Mouse (Mus musculus): ENCODE data around the gene Amn. TPM values are rescaled to one million over a fixed set of nuclear protein-coding genes. Genes with fewer than 3 reads are reported as not detected.

Gene Amn
- polyA plus RNA-seq, 1 experiment from 2014 or later, result 123 TPM

DNA sequence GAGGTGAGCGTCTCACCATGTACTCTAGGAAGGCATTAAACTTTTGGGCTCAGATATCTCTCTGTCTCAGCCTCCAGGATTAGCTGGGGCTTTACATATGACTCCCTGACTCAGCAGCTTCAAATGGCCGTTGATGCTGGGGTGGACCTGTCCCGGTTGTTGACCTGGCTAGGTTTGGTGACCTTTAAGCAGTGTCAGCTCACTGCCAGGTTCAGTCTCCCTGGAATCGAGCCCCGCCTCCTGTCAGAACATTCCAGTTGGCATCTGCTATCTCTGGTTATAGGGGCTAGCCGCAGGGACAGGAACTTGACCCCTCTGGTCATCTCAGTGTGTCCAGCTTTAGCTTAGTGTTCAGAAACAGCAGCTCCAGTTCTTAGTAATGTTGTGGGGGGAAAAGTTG is 5.5 kb downstream of the Amn start:
- no peak for TF ChIP-seq CTCF (IDR thresholded peaks at IDR 0.05; ENCODE audit: low read depth)
- Histone ChIP-seq H3K4me2 (ENCODE audit: low read length) (no peak overlapping the region), H3K27ac (no peak overlapping the region), H3K27me3 (ENCODE audit: insufficient read depth, low read length) (peaks cover 39% of the 10 kb centered on the region), H3K4me3 (replicated peaks; ENCODE audit: low read depth, low read length) (no peak overlapping the region), H3K4me1 (replicated peaks; ENCODE audit: insufficient read depth, low read length) (peaks cover 13% of the 10 kb centered on the region), H3K9me3 (replicated peaks; ENCODE audit: low read length) (no peaks in the 10 kb centered on the region), H3K9ac (ENCODE audit: low read depth, low read length) (no peak overlapping the region), H3K36me3 (ENCODE audit: insufficient read depth, low read length) (no peaks in the 10 kb centered on the region)
- DNase-seq (ENCODE audit: low spot score) (no peak), ATAC-seq (replicated peaks; ENCODE audit: low FRiP score, low read depth) (no peak)
- WGBS, result 48% methylated on average over 6 of the region's 6 CpGs

DNA sequence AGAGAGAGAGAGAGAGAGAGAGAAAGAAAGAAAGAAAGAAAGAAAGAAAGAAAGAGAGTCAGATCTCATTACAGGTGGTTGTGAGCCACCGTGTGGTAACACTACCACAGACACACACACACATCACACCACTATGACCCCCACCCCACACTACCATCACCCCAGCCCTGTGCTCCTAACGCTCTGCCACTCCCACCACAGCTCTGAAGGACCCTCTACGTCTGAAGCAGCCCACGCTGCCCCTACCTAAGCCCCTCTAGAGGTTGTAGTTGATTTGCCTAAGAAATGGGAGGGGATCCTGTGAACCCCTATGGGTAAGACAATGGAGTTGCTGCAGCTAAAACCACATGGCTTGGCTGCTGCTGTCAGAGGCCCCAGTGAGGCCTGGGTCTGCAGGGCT is 12.7 kb downstream of the Amn start:
- ATAC-seq (replicated peaks; ENCODE audit: low FRiP score, low read depth), result no peak
- H3K4me2 ChIP-seq (ENCODE audit: low read length), result no peak overlapping the region
- WGBS, result 89% methylated on average over 4 of the region's 4 CpGs

GRCm38 (mm10) chr12:111284532-111284931 is 13.6 kb downstream of the Amn start:
- Histone ChIP-seq H3K9me3 (replicated peaks; ENCODE audit: low read length) (no peaks in the 10 kb centered on the region), H3K4me1 (replicated peaks; ENCODE audit: insufficient read depth, low read length) (peaks cover 13% of the 10 kb centered on the region), H3K4me3 (replicated peaks; ENCODE audit: low read depth, low read length) (0 out of 2 replicates have a peak overlapping the region, but pooled peaks have one; percentile 7), H3K9ac (ENCODE audit: low read depth, low read length) (0 out of 2 replicates have a peak overlapping the region, but pooled peaks have one; percentile 18), H3K4me2 (ENCODE audit: low read length) (peak overlapping the region; percentile 44), H3K27me3 (ENCODE audit: insufficient read depth, low read length) (no peaks in the 10 kb centered on the region), H3K27ac (no peak overlapping the region), H3K36me3 (ENCODE audit: insufficient read depth, low read length) (no peaks in the 10 kb centered on the region)
- peak; percentile 58 for DNase-seq (ENCODE audit: low spot score)
- TF ChIP-seq CTCF (IDR thresholded peaks at IDR 0.05; ENCODE audit: low read depth), result no peak
- WGBS, result 18% methylated on average over 10 of the region's 10 CpGs
- ATAC-seq (replicated peaks; ENCODE audit: low FRiP score, low read depth), result peak; percentile 59

More for the DNA sequence above, 12.7 kb downstream of the Amn start:
- H3K4me1 ChIP-seq (replicated peaks; ENCODE audit: insufficient read depth, low read length), result peaks cover 13% of the 10 kb centered on the region
- no peak for TF ChIP-seq CTCF (IDR thresholded peaks at IDR 0.05; ENCODE audit: low read depth)
- H3K36me3 ChIP-seq (ENCODE audit: insufficient read depth, low read length), result no peaks in the 10 kb centered on the region
- H3K4me3 ChIP-seq (replicated peaks; ENCODE audit: low read depth, low read length), result no peak overlapping the region
- no peaks in the 10 kb centered on the region for H3K27me3 ChIP-seq (ENCODE audit: insufficient read depth, low read length)
- DNase-seq (ENCODE audit: low spot score), result no peak
- H3K9me3 ChIP-seq (replicated peaks; ENCODE audit: low read length), result no peaks in the 10 kb centered on the region
- no peak overlapping the region for H3K27ac ChIP-seq
- no peak overlapping the region for H3K9ac ChIP-seq (ENCODE audit: low read depth, low read length)

- Histone ChIP-seq H3K27ac (no peak overlapping the region), H3K9ac (ENCODE audit: low read depth, low read length) (no peak overlapping the region), H3K4me2 (ENCODE audit: low read length) (no peak overlapping the region), H3K4me3 (replicated peaks; ENCODE audit: low read depth, low read length) (no peak overlapping the region), H3K4me1 (replicated peaks; ENCODE audit: insufficient read depth, low read length) (no peaks in the 10 kb centered on the region), H3K36me3 (ENCODE audit: insufficient read depth, low read length) (peaks cover 62% of the 10 kb centered on the region), H3K27me3 (ENCODE audit: insufficient read depth, low read length) (no peaks in the 10 kb centered on the region), H3K9me3 (replicated peaks; ENCODE audit: low read length) (no peaks in the 10 kb centered on the region)
- DNase-seq (ENCODE audit: low spot score) (no peak), ATAC-seq (replicated peaks; ENCODE audit: low FRiP score, low read depth) (no peak)
- TF ChIP-seq CTCF (IDR thresholded peaks at IDR 0.05; ENCODE audit: low read depth), result no peak
- 93% methylated on average over 12 of the region's 12 CpGs for WGBS
Observed at GRCm38 (mm10) chr12:111293025-111293424, 22.1 kb downstream of the Amn start.

- Histone ChIP-seq H3K36me3 (ENCODE audit: insufficient read depth, low read length) (peaks cover 83% of the 10 kb centered on the region), H3K4me3 (replicated peaks; ENCODE audit: low read depth, low read length) (no peak overlapping the region), H3K9me3 (replicated peaks; ENCODE audit: low read length) (no peaks in the 10 kb centered on the region), H3K4me2 (ENCODE audit: low read length) (no peak overlapping the region), H3K9ac (ENCODE audit: low read depth, low read length) (no peak overlapping the region), H3K27me3 (ENCODE audit: insufficient read depth, low read length) (no peaks in the 10 kb centered on the region), H3K27ac (no peak overlapping the region), H3K4me1 (replicated peaks; ENCODE audit: insufficient read depth, low read length) (no peaks in the 10 kb centered on the region)
- WGBS, result 92% methylated on average over 27 of the region's 27 CpGs
- TF ChIP-seq CTCF (IDR thresholded peaks at IDR 0.05; ENCODE audit: low read depth), result no peak
- DNase-seq (ENCODE audit: low spot score) (no peak), ATAC-seq (replicated peaks; ENCODE audit: low FRiP score, low read depth) (no peak)
Observed at GRCm38 (mm10) chr12:111301322-111302017, 30.6 kb downstream of the Amn start.

- Histone ChIP-seq H3K4me1 (replicated peaks; ENCODE audit: insufficient read depth, low read length) (no peaks in the 10 kb centered on the region), H3K27ac (no peak overlapping the region), H3K36me3 (ENCODE audit: insufficient read depth, low read length) (peaks cover 83% of the 10 kb centered on the region), H3K4me3 (replicated peaks; ENCODE audit: low read depth, low read length) (no peak overlapping the region), H3K9me3 (replicated peaks; ENCODE audit: low read length) (no peaks in the 10 kb centered on the region), H3K27me3 (ENCODE audit: insufficient read depth, low read length) (no peaks in the 10 kb centered on the region), H3K9ac (ENCODE audit: low read depth, low read length) (no peak overlapping the region), H3K4me2 (ENCODE audit: low read length) (no peak overlapping the region)
- 91% methylated on average over 14 of the region's 14 CpGs for WGBS
- no peak for ATAC-seq (replicated peaks; ENCODE audit: low FRiP score, low read depth)
- no peak for DNase-seq (ENCODE audit: low spot score)
- no peak for TF ChIP-seq CTCF (IDR thresholded peaks at IDR 0.05; ENCODE audit: low read depth)
Observed at GRCm38 (mm10) chr12:111302018-111302345, 31.1 kb downstream of the Amn start.
